Mouse (Mus musculus) hindbrain, embryonic 14.5 days (tissue): ENCODE data around the gene Apol8. TPM values are rescaled to one million over a fixed set of nuclear protein-coding genes. Genes with fewer than 3 reads are reported as not detected.
A peak's percentile ranks its signal among the peaks of the same experiment; 100 is the strongest.

ENCODE experiments used
- ATAC-seq: fragments of 200-750 bp; cut with Nextera tagmentation; 2 replicates; pipeline ENCODE4 v1.8.0; 2017; ENCODE audit warnings: moderate number of reproducible peaks, mild to moderate bottlenecking, moderate TSS enrichment, moderate library complexity; ENCODE audit not compliant: low FRiP score
- DNase-seq: peaks from one replicate; pipeline ENCODE4 v3.0.0-alpha.2; 2015; ENCODE audit warnings: low spot score
- H3K27ac ChIP-seq: fragments of 300-500 bp; sonication (generic); 2 replicates; pipeline ENCODE4 v1.5.1; 2014; ENCODE audit warnings: mild to moderate bottlenecking, moderate library complexity
- H3K27me3 ChIP-seq: fragments of 300-500 bp; sonication (generic); 2 replicates; pipeline ENCODE4 v1.6.1; 2014; ENCODE audit warnings: mild to moderate bottlenecking, low read length, mixed read lengths; ENCODE audit not compliant: control insufficient read depth, insufficient read depth
- H3K36me3 ChIP-seq: fragments of 300-500 bp; sonication (generic); replicated peaks from 2 replicates; pipeline ENCODE4 v1.6.1; 2014; ENCODE audit not compliant: control insufficient read depth, insufficient read depth
- H3K4me1 ChIP-seq: fragments of 300-500 bp; sonication (generic); replicated peaks from 2 replicates; pipeline ENCODE4 v1.6.1; 2014; ENCODE audit warnings: antibody characterized with exemption, low read length, mixed read lengths; ENCODE audit not compliant: control insufficient read depth, insufficient read depth
- H3K4me2 ChIP-seq: fragments of 300-500 bp; sonication (generic); replicated peaks from 2 replicates; pipeline ENCODE4 v1.6.1; 2014; ENCODE audit warnings: mild to moderate bottlenecking, moderate library complexity
- H3K4me3 ChIP-seq: fragments of 300-500 bp; sonication (generic); replicated peaks from 2 replicates; pipeline ENCODE4 v1.5.1; 2014; ENCODE audit warnings: mild to moderate bottlenecking, low read length
- H3K9ac ChIP-seq: fragments of 300-500 bp; sonication (generic); 2 replicates; pipeline ENCODE4 v1.6.1; 2014
- H3K9me3 ChIP-seq: fragments of 300-500 bp; sonication (generic); 2 replicates; pipeline ENCODE4 v1.6.1; 2016; ENCODE audit warnings: low read length; ENCODE audit not compliant: control insufficient read depth
- WGBS: fragments of 180-500 bp; shearing (Covaris S2); extraction: QIAGEN DNeasy Blood & Tissue Kit; methylation state at CpG from one replicate; pipeline ENCODE4 v1.1.7; 2014; 5-methylcytosine and 5-hydroxymethylcytosine counted together
- polyA plus RNA-seq: library from polyadenylated mRNA; unstranded; fragments of >200 nt; fragmentation: Nextera tagmentation; extraction: Ambion mirVana; gene quantifications from 2 replicates; pipeline ENCODE4 v1.2.1, GENCODE M21; 2014

The Apol8 gene
- polyA plus RNA-seq, 1 experiment from 2014 or later: not detected

- DNase-seq: no peak
- H3K9me3 ChIP-seq: no peaks in the 10 kb centered on the region
- no peaks in the 10 kb centered on the region for H3K4me1 ChIP-seq
- H3K27ac ChIP-seq: no peak overlapping the region
- no peak overlapping the region for H3K4me2 ChIP-seq
- WGBS: 91% methylated on average over 19 of the region's 19 CpGs
- ATAC-seq: no peak
- no peak overlapping the region for H3K4me3 ChIP-seq
- no peaks in the 10 kb centered on the region for H3K27me3 ChIP-seq
- peaks cover 94% of the 10 kb centered on the region for H3K36me3 ChIP-seq
- no peak overlapping the region for H3K9ac ChIP-seq
Measured at GRCm38 (mm10) chr15:77773099-77773915, 16.5 kb upstream of the Apol8 start.

GRCm38 (mm10) chr15:77770942-77771341 is 14.1 kb upstream of the Apol8 start:
- ATAC-seq (no peak), DNase-seq (no peak)
- 99% methylated on average over 9 of the region's 9 CpGs for WGBS
- H3K27me3 ChIP-seq: no peaks in the 10 kb centered on the region
- no peaks in the 10 kb centered on the region for H3K4me1 ChIP-seq
- H3K27ac ChIP-seq: no peak overlapping the region
- no peak overlapping the region for H3K4me3 ChIP-seq
- peaks cover 95% of the 10 kb centered on the region for H3K36me3 ChIP-seq
- H3K9me3 ChIP-seq: no peaks in the 10 kb centered on the region
- H3K9ac ChIP-seq: no peak overlapping the region
- H3K4me2 ChIP-seq: no peak overlapping the region

- Histone ChIP-seq H3K27me3 (no peaks in the 10 kb centered on the region), H3K36me3 (peaks cover 96% of the 10 kb centered on the region)
Measured at GRCm38 (mm10) chr15:77770341-77770740, 13.5 kb upstream of the Apol8 start.

DNA sequence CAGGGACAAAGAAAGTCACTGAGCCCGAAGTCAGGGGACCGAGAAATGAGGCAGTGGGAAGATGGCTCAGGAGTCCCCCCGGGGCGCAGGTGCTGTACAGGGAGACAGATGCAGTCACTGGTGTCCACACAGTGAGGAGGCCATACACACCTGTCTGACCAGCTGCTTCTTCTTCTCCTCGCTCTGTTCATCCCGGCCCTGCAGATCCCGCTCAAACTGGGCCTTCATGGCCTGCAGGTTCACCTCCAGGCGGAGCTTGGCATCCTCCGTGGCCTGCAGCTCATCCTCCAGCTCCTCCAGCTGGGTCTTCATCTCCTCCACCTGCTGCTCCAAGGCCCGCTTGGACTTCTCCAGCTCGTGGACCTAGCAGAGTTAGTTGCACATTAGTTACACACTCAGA is 10.2 kb upstream of the Apol8 start:
- no peak for DNase-seq
- H3K4me1 ChIP-seq: no peaks in the 10 kb centered on the region

More at GRCm38 (mm10) chr15:77770341-77770740, 13.5 kb upstream of the Apol8 start:
- 95% methylated on average over 5 of the region's 5 CpGs for WGBS
- ATAC-seq (no peak), DNase-seq (no peak)
- Histone ChIP-seq H3K9ac (no peak overlapping the region), H3K9me3 (no peaks in the 10 kb centered on the region), H3K4me2 (no peak overlapping the region), H3K27ac (no peak overlapping the region), H3K4me3 (no peak overlapping the region), H3K4me1 (no peaks in the 10 kb centered on the region)

DNA sequence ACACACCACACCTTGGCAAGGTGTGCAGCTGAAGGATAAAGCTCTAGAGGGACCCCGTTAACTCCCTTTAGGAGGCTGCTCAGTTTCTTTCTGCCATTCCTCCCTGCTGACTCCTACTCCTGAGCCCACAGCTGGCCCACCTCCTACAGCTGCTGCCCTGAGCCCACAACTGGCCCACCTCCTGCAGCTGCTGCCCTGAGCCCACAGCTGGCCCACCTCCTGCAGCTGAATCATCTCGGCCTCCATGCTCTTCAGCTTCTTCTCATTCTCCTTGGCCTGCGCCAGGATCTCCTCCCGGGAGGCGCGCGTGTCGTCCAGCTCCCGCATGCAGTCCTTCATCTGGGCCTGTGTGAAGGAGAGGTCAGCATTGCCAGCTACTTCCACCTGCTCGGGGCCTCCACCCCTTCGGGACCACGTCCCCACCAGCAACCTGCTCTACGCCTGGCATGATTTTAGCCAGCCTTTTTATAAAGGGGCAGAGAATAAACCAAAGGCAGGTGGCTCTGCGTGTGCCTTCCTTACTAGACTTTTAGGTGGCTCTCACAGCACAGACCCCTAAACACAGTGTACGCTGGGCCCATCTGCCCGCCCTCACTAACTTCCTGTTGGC is 8.8 kb upstream of the Apol8 start:
- Histone ChIP-seq H3K9ac (no peak overlapping the region), H3K4me3 (no peak overlapping the region), H3K4me1 (no peaks in the 10 kb centered on the region), H3K9me3 (no peaks in the 10 kb centered on the region), H3K27me3 (no peaks in the 10 kb centered on the region), H3K36me3 (peaks cover 99% of the 10 kb centered on the region), H3K4me2 (no peak overlapping the region), H3K27ac (no peak overlapping the region)
- ATAC-seq (no peak), DNase-seq (no peak)
- WGBS: 95% methylated on average over 16 of the region's 16 CpGs

More for the DNA sequence above, 10.2 kb upstream of the Apol8 start:
- Histone ChIP-seq H3K4me3 (no peak overlapping the region), H3K27ac (no peak overlapping the region), H3K9me3 (no peaks in the 10 kb centered on the region), H3K9ac (no peak overlapping the region), H3K4me2 (no peak overlapping the region), H3K27me3 (no peaks in the 10 kb centered on the region), H3K36me3 (peaks cover 98% of the 10 kb centered on the region)
- no peak for ATAC-seq
- WGBS: 96% methylated on average over 11 of the region's 11 CpGs

DNA sequence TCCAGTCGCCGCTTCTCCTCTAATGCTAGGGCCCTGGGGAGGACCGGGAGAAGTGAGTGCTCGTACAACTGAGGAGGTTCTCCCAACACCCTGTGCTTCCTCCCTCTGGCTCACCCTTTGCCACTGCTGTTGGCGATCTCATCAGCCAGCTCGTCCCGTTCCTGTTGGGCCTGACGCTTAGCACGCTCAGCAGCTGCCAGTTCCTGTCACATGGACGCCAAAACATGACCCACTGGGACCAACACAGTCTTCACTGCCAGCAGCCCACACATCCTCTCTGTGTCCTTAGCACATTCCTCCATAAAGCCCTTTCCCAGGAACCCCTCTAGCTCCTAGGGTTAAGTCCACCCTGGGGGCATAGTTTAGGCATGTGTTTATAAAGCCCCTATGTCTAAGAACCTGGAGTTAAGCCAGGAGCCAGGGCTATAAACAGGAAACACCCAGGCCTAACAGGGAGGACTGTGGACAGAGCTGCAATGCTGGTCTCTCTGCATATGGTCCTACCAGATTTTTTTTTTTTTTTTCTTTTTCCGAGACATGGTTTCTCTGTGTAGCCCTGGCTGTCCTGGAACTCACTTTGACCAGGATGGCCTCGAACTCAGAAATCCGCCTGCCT is 7.7 kb upstream of the Apol8 start:
- H3K4me3 ChIP-seq: no peak overlapping the region
- H3K9me3 ChIP-seq: no peaks in the 10 kb centered on the region
- H3K36me3 ChIP-seq: peaks cover 93% of the 10 kb centered on the region
- H3K27me3 ChIP-seq: no peaks in the 10 kb centered on the region
- 73% methylated on average over 13 of the region's 13 CpGs for WGBS
- no peak overlapping the region for H3K4me2 ChIP-seq
- ATAC-seq: no peak
- no peak overlapping the region for H3K27ac ChIP-seq
- no peak overlapping the region for H3K9ac ChIP-seq
- no peak for DNase-seq
- H3K4me1 ChIP-seq: no peaks in the 10 kb centered on the region

GRCm38 (mm10) chr15:77763702-77764101 is 6.9 kb upstream of the Apol8 start:
- Histone ChIP-seq H3K27ac (no peak overlapping the region), H3K4me3 (no peak overlapping the region), H3K36me3 (peaks cover 85% of the 10 kb centered on the region), H3K9me3 (no peaks in the 10 kb centered on the region), H3K4me2 (no peak overlapping the region), H3K27me3 (no peaks in the 10 kb centered on the region), H3K9ac (no peak overlapping the region), H3K4me1 (no peaks in the 10 kb centered on the region)
- WGBS: 93% methylated on average over 11 of the region's 11 CpGs
- no peak for DNase-seq
- ATAC-seq: no peak

DNA sequence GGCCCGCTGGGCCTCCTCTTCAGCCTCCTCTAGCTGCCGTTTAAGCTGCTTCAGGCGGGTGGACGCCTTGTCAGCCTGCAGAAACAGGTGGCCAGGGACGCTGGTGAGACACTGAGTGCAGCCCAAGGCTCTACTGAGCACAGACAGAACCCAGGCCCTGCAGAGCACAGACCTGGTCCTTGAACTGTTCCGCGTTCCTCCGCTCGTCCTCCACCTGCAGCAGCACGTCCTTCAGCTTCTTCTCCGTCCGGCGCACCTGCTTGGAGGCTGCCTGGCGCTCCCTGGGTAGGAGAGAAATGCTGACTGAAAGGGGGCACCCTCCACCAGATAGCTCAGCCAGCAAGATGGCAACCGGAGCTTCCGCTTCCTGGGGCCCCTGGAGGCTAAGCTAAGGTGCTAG is 6.2 kb upstream of the Apol8 start:
- Histone ChIP-seq H3K4me1 (no peaks in the 10 kb centered on the region), H3K9me3 (no peaks in the 10 kb centered on the region), H3K4me2 (no peak overlapping the region), H3K9ac (no peak overlapping the region), H3K4me3 (no peak overlapping the region), H3K36me3 (peaks cover 79% of the 10 kb centered on the region), H3K27me3 (no peaks in the 10 kb centered on the region), H3K27ac (no peak overlapping the region)
- 94% methylated on average over 16 of the region's 16 CpGs for WGBS
- ATAC-seq (no peak), DNase-seq (no peak)

GRCm38 (mm10) chr15:77761561-77762380 is 5.0 kb upstream of the Apol8 start:
- no peak for ATAC-seq
- Histone ChIP-seq H3K27me3 (no peaks in the 10 kb centered on the region), H3K4me1 (no peaks in the 10 kb centered on the region), H3K9me3 (no peaks in the 10 kb centered on the region), H3K4me3 (no peak overlapping the region), H3K36me3 (peaks cover 66% of the 10 kb centered on the region), H3K27ac (no peak overlapping the region), H3K4me2 (no peak overlapping the region), H3K9ac (no peak overlapping the region)
- 78% methylated on average over 22 of the region's 22 CpGs for WGBS
- DNase-seq: peak; percentile 47
